Mouse (Mus musculus): ENCODE data around the gene Pml.
A peak's percentile ranks its signal among the peaks of the same experiment; 100 is the strongest.

DNA sequence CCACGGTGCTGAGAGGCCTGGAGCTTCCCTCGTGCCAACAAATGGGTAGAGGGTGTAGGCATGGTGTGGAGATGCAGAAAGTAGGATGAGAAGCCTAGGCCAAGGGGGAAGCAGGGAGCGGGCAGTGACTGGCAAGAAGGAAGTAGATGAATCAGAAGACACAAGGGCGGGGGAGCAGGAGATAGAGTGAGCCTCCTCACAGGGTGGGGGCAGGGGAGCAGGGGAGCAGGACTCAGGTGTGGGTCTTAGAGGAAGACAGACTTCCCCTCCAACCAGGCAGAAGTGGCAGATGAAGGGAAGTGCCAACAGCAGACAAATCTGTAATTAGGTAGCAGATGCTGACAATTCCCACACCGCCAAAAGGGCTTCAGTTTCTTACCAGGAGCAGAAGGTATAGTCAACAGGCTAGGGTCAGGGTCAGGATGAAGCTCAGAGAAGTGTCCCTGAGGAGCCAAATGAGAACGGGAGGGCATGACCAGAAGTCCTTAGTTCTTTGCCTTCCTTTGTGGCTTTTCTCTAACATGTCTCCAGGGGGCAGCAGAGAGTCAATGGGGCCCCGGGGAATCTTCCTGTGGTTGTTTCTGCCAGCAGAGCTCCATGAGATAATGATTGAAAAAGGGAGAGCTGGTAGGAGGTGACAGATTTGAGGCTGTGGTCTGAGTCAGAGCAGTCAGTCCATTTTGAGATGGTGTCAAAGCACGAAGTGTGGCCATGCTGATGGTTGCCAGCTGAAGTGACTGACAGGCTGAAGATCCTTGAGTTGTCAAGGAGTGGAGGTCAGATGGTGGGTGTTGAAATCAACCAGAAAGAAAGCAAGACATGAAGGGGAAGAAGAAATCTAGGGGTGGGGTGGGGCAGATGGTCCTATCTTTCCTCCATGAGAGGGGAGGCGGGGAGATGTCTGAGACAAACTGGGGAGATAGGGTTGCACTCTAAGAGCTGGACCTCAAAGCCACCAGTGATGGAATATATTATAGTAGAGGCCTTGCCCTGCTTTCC is 23.4 kb downstream of the Pml start:
- no peak for TF ChIP-seq POLR2A (IDR thresholded peaks at IDR 0.05; ENCODE audit: insufficient read depth, low read length)
- TF ChIP-seq CTCF (IDR thresholded peaks at IDR 0.05; ENCODE audit: low read depth, low read length), result peak; percentile 44
- TF ChIP-seq EP300 (IDR thresholded peaks at IDR 0.05; ENCODE audit: insufficient read depth, low read depth, low read length), result no peak

All from ES-Bruce4 (cell line).